Mouse (Mus musculus) liver, embryonic 14.5 days (tissue): ENCODE measurements around the gene Cited1. TPM values are rescaled to one million over a fixed set of nuclear protein-coding genes. Genes with fewer than 3 reads are reported as not detected.
"Not testable (repeated sequence)": the region's sequence is repeated elsewhere in the genome, so short reads cannot be mapped to it uniquely, and the experiment has no call there.

Experiments used
- ATAC-seq: fragments of 200-750 bp; cut with Nextera tagmentation; 2 replicates; pipeline ENCODE4 v1.8.0; 2017; ENCODE audit warnings: moderate number of reproducible peaks, mild to moderate bottlenecking, moderate library complexity; ENCODE audit not compliant: insufficient read depth
- DNase-seq, 3 experiments: peaks; one replicate each; pipeline ENCODE4 v3.0.0-alpha.2; 2012 to 2013; ENCODE audit warnings: low read depth in 3 of 3, low spot score in 3 of 3
- H3K27ac ChIP-seq: fragments of 300-500 bp; sonication (generic); 2 replicates; pipeline ENCODE4 v1.5.1; 2014; ENCODE audit warnings: moderate library complexity, mild to moderate bottlenecking, control low read depth, inconsistent platforms
- H3K27me3 ChIP-seq: fragments of 300-500 bp; sonication (generic); 2 replicates; pipeline ENCODE4 v1.6.1; 2014; ENCODE audit warnings: mild to moderate bottlenecking, low read length, moderate library complexity; ENCODE audit not compliant: control insufficient read depth, insufficient read depth
- H3K36me3 ChIP-seq: fragments of 300-500 bp; sonication (generic); replicated peaks from 2 replicates; pipeline ENCODE4 v1.6.1; 2014; ENCODE audit warnings: low read depth; ENCODE audit not compliant: control insufficient read depth, insufficient read depth
- H3K4me1 ChIP-seq, 2 experiments: fragments of 200-500 bp in 1 of 2; fragments of 300-500 bp in 1 of 2; sonication (generic) in 1 of 2; replicated peaks; 2 replicates each; pipeline ENCODE4 v1.6.1; 2012 to 2014; ENCODE audit warnings: antibody characterized with exemption in 1 of 2, inconsistent platforms in 1 of 2, low read length in 1 of 2; ENCODE audit not compliant: control insufficient read depth in 2 of 2, insufficient read depth in 2 of 2
- H3K4me2 ChIP-seq: fragments of 300-500 bp; sonication (generic); 2 replicates; pipeline ENCODE4 v1.6.1; 2014; ENCODE audit warnings: low read depth, mild to moderate bottlenecking, control low read depth, moderate library complexity
- H3K4me3 ChIP-seq, 2 experiments: fragments of 200-500 bp in 1 of 2; fragments of 300-500 bp in 1 of 2; sonication (generic) in 1 of 2; 2 replicates each; pipeline ENCODE4 v1.5.1; 2012 to 2014; ENCODE audit warnings: low read depth in 2 of 2, low read length in 2 of 2, mild to moderate bottlenecking in 2 of 2, control low read depth in 1 of 2, inconsistent platforms in 1 of 2, moderate library complexity in 1 of 2; ENCODE audit not compliant: insufficient read depth in 1 of 2
- H3K9ac ChIP-seq: fragments of 300-500 bp; sonication (generic); replicated peaks from 2 replicates; pipeline ENCODE4 v1.6.1; 2014; ENCODE audit warnings: mild to moderate bottlenecking, control low read depth, moderate library complexity
- H3K9me3 ChIP-seq: fragments of 300-500 bp; sonication (generic); 2 replicates; pipeline ENCODE4 v1.6.1; 2016; ENCODE audit warnings: low read length, mixed read lengths; ENCODE audit not compliant: control insufficient read depth
- CTCF ChIP-seq: IDR thresholded peaks from 2 replicates; pipeline ENCODE4 v1.5.1; 2016; ENCODE audit warnings: antibody characterized with exemption, low read depth, control low read depth
- WGBS: fragments of 180-500 bp; shearing (Covaris S2); extraction: QIAGEN DNeasy Blood & Tissue Kit; methylation state at CpG from one replicate; pipeline ENCODE4 v1.1.7; 2014; ENCODE audit not compliant: insufficient replicate concordance; 5-methylcytosine and 5-hydroxymethylcytosine counted together
- microRNA-seq: library from miRNA; unstranded; fragments of <30 nt; microRNA quantifications from one replicate; pipeline ENCODE4, GENCODE M21; 2016
- polyA plus RNA-seq, 2 experiments: library from polyadenylated mRNA; depleted of rRNA in 1 of 2; stranded (reverse) in 1 of 2; unstranded in 1 of 2; fragments of >200 nt; fragmentation: Nextera tagmentation in 1 of 2; extraction: Ambion mirVana in 1 of 2; gene quantifications; 2 replicates each; pipeline versions ENCODE4 v1.2.1 to v1.2.3; 2012 to 2014

Gene Cited1
- polyA plus RNA-seq, 2 experiments = 45.2 to 61.0 TPM

GRCm38 (mm10) chrX:102215356-102215755 is 36.6 kb downstream of the Cited1 start:
- not testable (repeated sequence) for H3K4me3 ChIP-seq, H3K27ac ChIP-seq, H3K36me3 ChIP-seq, H3K27me3 ChIP-seq, H3K4me2 ChIP-seq, H3K9me3 ChIP-seq, H3K9ac ChIP-seq, ATAC-seq, H3K4me1 ChIP-seq
- WGBS = 20% methylated on average over 9 of the region's 9 CpGs
- peak; percentile 70 for TF ChIP-seq CTCF
- DNase-seq = peak; percentile 3 to 16 (median 9)

Small RNA genes lying within 50 kb of the gene (microRNA-seq; reads per million reads assigned to microRNA genes)
- not detected for gene Gm26318

Other genes with a start within 250 kb of the Cited1 start
- 1.1 and 1.3 TPM in 2 replicates for gene Rtl5, start 180.9 kb downstream of the Cited1 start, polyA plus RNA-seq (2012; rRNA removed)
- 0.04 and 0.15 TPM in 2 replicates for gene Rtl5, start 180.9 kb downstream of the Cited1 start, polyA plus RNA-seq (2014; fragmentation: Nextera tagmentation; extraction: Ambion mirVana)
- 21.4 and 45.2 TPM in 2 replicates for gene Pin4, start 132.7 kb downstream of the Cited1 start, polyA plus RNA-seq (2012; rRNA removed)
- gene Pin4, start 132.7 kb downstream of the Cited1 start, polyA plus RNA-seq (2014; fragmentation: Nextera tagmentation; extraction: Ambion mirVana) = 59.5 and 69.3 TPM in 2 replicates
- 3.1 and 5.3 TPM in 2 replicates for gene Ercc6l, start 95.1 kb downstream of the Cited1 start, polyA plus RNA-seq (2012; rRNA removed)
- 11.1 and 14.7 TPM in 2 replicates for gene Ercc6l, start 95.1 kb downstream of the Cited1 start, polyA plus RNA-seq (2014; fragmentation: Nextera tagmentation; extraction: Ambion mirVana)
- 594 and 1,018 TPM in 2 replicates for gene Rps4x, start 62.8 kb downstream of the Cited1 start, polyA plus RNA-seq (2012; rRNA removed)
- 625 and 638 TPM in 2 replicates for gene Rps4x, start 62.8 kb downstream of the Cited1 start, polyA plus RNA-seq (2014; fragmentation: Nextera tagmentation; extraction: Ambion mirVana)